Mouse (Mus musculus) forebrain, embryonic 14.5 days (tissue): ENCODE results near the gene Hand2. TPM values are rescaled to one million over a fixed set of nuclear protein-coding genes. Genes with fewer than 3 reads are reported as not detected.

Experiments used
- ATAC-seq: fragments of 200-750 bp; cut with Nextera tagmentation; 2 replicates; pipeline ENCODE4 v1.8.0; 2017; ENCODE audit warnings: mild to moderate bottlenecking, moderate library complexity
- DNase-seq: peaks from one replicate; pipeline ENCODE4 v3.0.0-alpha.2; 2015; ENCODE audit warnings: low spot score
- H3K27ac ChIP-seq: fragments of 300-500 bp; sonication (generic); 2 replicates; pipeline ENCODE4 v1.5.1; 2014; ENCODE audit warnings: low read depth, mild to moderate bottlenecking, control low read depth, low read length, moderate library complexity
- H3K27me3 ChIP-seq: fragments of 300-500 bp; sonication (generic); replicated peaks from 2 replicates; pipeline ENCODE4 v1.6.1; 2014; ENCODE audit warnings: low read length, control low read depth, mixed read lengths; ENCODE audit not compliant: control insufficient read depth, insufficient read depth
- H3K36me3 ChIP-seq: fragments of 300-500 bp; sonication (generic); 2 replicates; pipeline ENCODE4 v1.6.1; 2014; ENCODE audit warnings: low read length, control low read depth; ENCODE audit not compliant: control insufficient read depth, insufficient read depth
- H3K4me1 ChIP-seq: fragments of 300-500 bp; sonication (generic); 2 replicates; pipeline ENCODE4 v1.6.1; 2014; ENCODE audit warnings: antibody characterized with exemption, low read length, control low read depth; ENCODE audit not compliant: control insufficient read depth, insufficient read depth
- H3K4me2 ChIP-seq: fragments of 300-500 bp; sonication (generic); 2 replicates; pipeline ENCODE4 v1.6.1; 2014; ENCODE audit warnings: mild to moderate bottlenecking, control low read depth, low read length
- H3K4me3 ChIP-seq: fragments of 300-500 bp; sonication (generic); 2 replicates; pipeline ENCODE4 v1.5.1; 2014; ENCODE audit warnings: low read depth, low read length, control low read depth
- H3K9ac ChIP-seq: fragments of 300-500 bp; sonication (generic); 2 replicates; pipeline ENCODE4 v1.6.1; 2014; ENCODE audit warnings: mild to moderate bottlenecking, low read length, control low read depth, moderate library complexity
- H3K9me3 ChIP-seq: fragments of 300-500 bp; sonication (generic); replicated peaks from 2 replicates; pipeline ENCODE4 v1.6.1; 2016; ENCODE audit warnings: low read length, control low read depth, mixed read lengths; ENCODE audit not compliant: control insufficient read depth
- WGBS: fragments of 180-500 bp; shearing (Covaris S2); extraction: QIAGEN DNeasy Blood & Tissue Kit; methylation state at CpG from one replicate; pipeline ENCODE4 v1.1.7; 2014; 5-methylcytosine and 5-hydroxymethylcytosine counted together
- polyA plus RNA-seq: library from polyadenylated mRNA; unstranded; fragments of >200 nt; fragmentation: Nextera tagmentation; extraction: Ambion mirVana; gene quantifications from 2 replicates; pipeline ENCODE4 v1.2.1, GENCODE M21; 2014

The Hand2 gene
- polyA plus RNA-seq, 1 experiment from 2014 or later: not detected

GRCm38 (mm10) chr8:57362881-57363280 is 42.1 kb downstream of the Hand2 start:
- DNase-seq (no peak), ATAC-seq (no peak)
- Histone ChIP-seq H3K4me2 (no peak overlapping the region), H3K4me1 (no peaks in the 10 kb centered on the region; the same call in 1 of the 2 replicates), H3K27ac (no peak overlapping the region), H3K27me3 (no peaks in the 10 kb centered on the region), H3K4me3 (no peak overlapping the region), H3K36me3 (no peaks in the 10 kb centered on the region), H3K9me3 (no peaks in the 10 kb centered on the region), H3K9ac (no peak overlapping the region)
- 75% methylated on average over 2 of the region's 2 CpGs for WGBS

- Histone ChIP-seq H3K9ac (no peak overlapping the region), H3K36me3 (no peaks in the 10 kb centered on the region), H3K4me2 (no peak overlapping the region), H3K9me3 (no peaks in the 10 kb centered on the region; the same call in 1 of the 2 replicates), H3K4me1 (no peaks in the 10 kb centered on the region), H3K27me3 (no peaks in the 10 kb centered on the region), H3K27ac (no peak overlapping the region), H3K4me3 (no peak overlapping the region)
- DNase-seq (no peak), ATAC-seq (no peak)
- 84% methylated on average over 2 of the region's 2 CpGs for WGBS
Measured at GRCm38 (mm10) chr8:57374044-57374443, 53.3 kb downstream of the Hand2 start.

Other genes starting within 250 kb of the Hand2 start
- 6.9 and 10.1 TPM in 2 replicates for gene Scrg1, start 134.9 kb downstream of the Hand2 start, polyA plus RNA-seq
- 87.4 and 91.1 TPM in 2 replicates for gene Sap30, start 166.9 kb downstream of the Hand2 start, polyA plus RNA-seq
- 186 and 201 TPM in 2 replicates for gene Hmgb2, start 190.9 kb downstream of the Hand2 start, polyA plus RNA-seq